Mouse (Mus musculus) C2C12 (cell line): Measurements from ENCODE around the gene Ung. TPM values are rescaled to one million over a fixed set of nuclear protein-coding genes. Genes with fewer than 3 reads are reported as not detected.

Source experiments
- H3K27me3 ChIP-seq: one replicate; pipeline ENCODE4 v1.6.1; 2011; ENCODE audit not compliant: control insufficient read depth, insufficient read depth, insufficient read length
- H3K36me3 ChIP-seq: one replicate; pipeline ENCODE4 v1.6.1; 2011; ENCODE audit not compliant: control insufficient read depth, insufficient read depth
- H3K4me3 ChIP-seq: one replicate; pipeline ENCODE4 v1.5.1; 2011; ENCODE audit warnings: mild to moderate bottlenecking, control low read depth; ENCODE audit not compliant: poor library complexity, insufficient read depth, severe bottlenecking
- H3K79me2 ChIP-seq: one replicate; pipeline ENCODE4 v1.6.1; 2011; ENCODE audit not compliant: control insufficient read depth, insufficient read depth
- H3K79me3 ChIP-seq: one replicate; pipeline ENCODE4 v1.6.1; 2011; ENCODE audit warnings: low read depth, control low read depth
- H3ac ChIP-seq: one replicate; pipeline ENCODE3; 2011; ENCODE audit warnings: low read depth; ENCODE audit not compliant: control insufficient read depth, insufficient read length
- CEBPB ChIP-seq: IDR thresholded peaks from one replicate; pipeline ENCODE4 v1.6.1; 2011; ENCODE audit warnings: low read depth, mild to moderate bottlenecking, control low read depth, moderate library complexity
- CTCF ChIP-seq: IDR thresholded peaks from one replicate; pipeline ENCODE4 v1.5.1; 2011; ENCODE audit not compliant: control insufficient read depth, insufficient read depth, insufficient read length
- FOSL1 ChIP-seq: IDR thresholded peaks from one replicate; pipeline ENCODE4 v1.8.0; 2011; ENCODE audit warnings: mild to moderate bottlenecking, low read length; ENCODE audit not compliant: poor library complexity, insufficient read depth, severe bottlenecking
- MAX ChIP-seq: IDR thresholded peaks from one replicate; pipeline ENCODE4 v1.6.1; 2011; ENCODE audit warnings: mild to moderate bottlenecking, control low read depth
- MYOD1 ChIP-seq: IDR thresholded peaks from one replicate; pipeline ENCODE4 v1.6.1; 2011; ENCODE audit warnings: low read depth; ENCODE audit not compliant: control insufficient read depth, insufficient read length
- MYOG ChIP-seq: IDR thresholded peaks from one replicate; pipeline ENCODE4 v1.6.1; 2011; ENCODE audit not compliant: control insufficient read depth, insufficient read length; ENCODE audit errors: extremely low read depth
- USF1 ChIP-seq: IDR thresholded peaks from one replicate; pipeline ENCODE4 v1.6.1; 2011; ENCODE audit warnings: low read depth, mild to moderate bottlenecking, control low read depth, moderate library complexity
- polyA plus RNA-seq: library from polyadenylated mRNA; unstranded; fragments of >200 nt; fragmentation: generic; extraction: Trizol; gene quantifications from one replicate; pipeline ENCODE4 v1.2.1, GENCODE M21; 2012; ENCODE audit warnings: missing spikeins

The Ung gene
- polyA plus RNA-seq, 1 experiment, result 13.7 TPM

DNA sequence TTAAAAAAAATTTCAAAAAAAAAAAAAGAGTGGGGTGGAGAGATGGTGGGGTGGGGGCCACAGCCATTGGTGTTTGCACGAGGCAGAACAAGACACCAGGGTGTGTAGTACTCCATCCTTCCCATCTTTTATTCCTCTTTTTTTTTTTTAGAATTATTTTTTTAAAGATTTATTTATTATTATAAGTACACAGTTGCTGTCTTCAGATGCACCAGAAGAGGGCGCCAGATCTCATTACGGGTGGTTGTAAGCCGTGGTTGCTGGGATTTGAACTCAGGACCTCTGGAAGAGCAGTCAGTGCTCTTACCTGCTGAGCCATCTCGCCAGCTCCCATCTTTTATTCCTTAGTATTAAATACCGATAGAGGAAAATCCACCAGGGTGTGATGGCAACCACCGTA lies 43.3 kb downstream of the Ung start:
- no peaks in the 10 kb centered on the region for H3K79me3 ChIP-seq
- H3K79me2 ChIP-seq, result no peaks in the 10 kb centered on the region
- no peaks in the 10 kb centered on the region for H3K27me3 ChIP-seq
- no peak overlapping the region for H3ac ChIP-seq
- no peak for TF ChIP-seq USF1
- TF ChIP-seq MAX, result no peak
- no peak for TF ChIP-seq FOSL1
- no peak for TF ChIP-seq MYOG
- no peaks in the 10 kb centered on the region for H3K36me3 ChIP-seq
- H3K4me3 ChIP-seq, result no peak overlapping the region

DNA sequence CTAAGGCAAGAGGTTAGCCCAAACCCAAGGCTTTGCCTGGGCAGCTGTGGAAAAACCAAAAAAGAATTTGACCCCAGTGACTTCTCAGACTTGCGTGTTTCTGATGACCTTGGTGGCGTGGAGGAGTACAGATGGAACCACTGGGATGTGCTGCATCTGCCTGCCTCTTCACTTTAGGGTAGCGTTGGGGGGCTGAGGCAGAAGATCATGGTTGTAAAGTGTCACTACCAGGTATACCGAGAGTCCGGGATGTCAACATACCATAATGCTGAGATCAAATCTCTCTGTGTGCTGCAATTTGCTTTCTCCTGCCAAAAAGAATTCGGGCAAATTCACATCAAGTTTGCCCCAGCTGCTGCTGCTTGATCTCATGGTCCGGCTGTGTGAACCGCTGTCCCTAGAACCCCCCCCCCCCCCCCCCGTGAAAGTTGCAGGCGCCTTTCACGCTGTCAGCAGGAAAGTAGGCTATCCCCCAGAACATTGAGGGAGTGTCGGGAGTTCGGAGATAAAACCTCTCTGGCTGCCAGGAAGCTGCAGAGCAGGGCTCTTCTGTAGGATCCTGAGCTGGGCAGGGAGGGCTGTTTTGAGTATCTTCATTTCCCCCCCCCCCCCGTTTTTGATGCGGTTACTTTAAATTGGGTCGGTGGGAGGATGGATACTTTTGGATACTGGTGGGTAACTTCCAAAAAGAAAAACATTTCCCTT lies 43.8 kb downstream of the Ung start:
- no peaks in the 10 kb centered on the region for H3K27me3 ChIP-seq
- no peaks in the 10 kb centered on the region for H3K79me2 ChIP-seq
- no peak overlapping the region for H3K4me3 ChIP-seq
- no peaks in the 10 kb centered on the region for H3K79me3 ChIP-seq
- TF ChIP-seq CTCF (no peak), CEBPB (no peak), MYOD1 (no peak), FOSL1 (no peak), USF1 (no peak), MAX (no peak), MYOG (no peak)
- no peaks in the 10 kb centered on the region for H3K36me3 ChIP-seq
- no peak overlapping the region for H3ac ChIP-seq

DNA sequence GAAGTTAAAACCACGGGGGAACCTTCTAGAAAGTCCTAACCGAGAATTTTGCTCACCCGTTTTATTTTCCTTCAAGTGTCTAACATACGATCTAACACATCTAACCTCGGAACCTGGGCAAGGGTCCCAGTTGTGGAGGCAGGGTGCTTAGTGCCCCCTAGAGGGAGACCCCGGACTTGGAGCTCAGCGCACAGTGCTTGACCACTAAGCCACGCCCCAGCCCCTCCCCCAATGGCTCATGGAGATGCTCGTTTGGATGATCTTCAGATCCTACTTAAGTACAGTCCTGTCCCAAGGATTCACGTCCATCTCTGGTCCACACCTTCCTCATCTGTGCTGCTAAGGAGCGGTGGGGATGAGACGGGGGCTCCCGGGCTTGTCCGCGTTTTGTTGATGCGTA lies 44.5 kb downstream of the Ung start:
- no peak overlapping the region for H3K4me3 ChIP-seq

DNA sequence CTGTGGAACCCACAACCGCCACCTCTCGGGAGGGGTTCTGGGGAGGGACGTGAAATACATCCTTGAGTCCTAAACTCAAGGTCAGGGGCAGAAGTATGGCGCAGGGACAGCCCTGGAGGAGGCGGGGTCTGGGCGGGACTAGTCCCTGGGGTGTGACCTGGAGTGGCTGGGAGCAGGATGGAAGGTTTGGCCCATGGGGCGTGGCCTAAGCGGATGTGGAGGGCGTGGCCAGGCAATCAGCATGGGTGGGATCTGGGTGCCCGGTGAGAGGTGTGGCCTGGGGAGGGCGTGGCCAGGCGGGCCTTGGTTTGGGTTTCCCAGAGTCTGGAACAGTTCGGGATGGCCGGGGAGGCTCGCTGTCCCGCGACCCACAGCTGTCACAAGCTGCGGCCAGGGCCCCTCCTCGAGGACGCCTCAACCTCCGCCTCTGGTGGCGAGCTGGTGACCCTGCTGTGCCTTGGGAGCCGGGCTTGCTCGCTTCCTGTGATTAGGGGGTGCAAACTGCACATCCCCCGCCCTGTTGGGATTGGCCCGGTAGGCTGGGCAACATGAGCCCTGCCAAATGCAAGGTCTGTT lies 45.5 kb downstream of the Ung start:
- Histone ChIP-seq H3ac (peak overlapping the region; percentile 62), H3K79me2 (no peaks in the 10 kb centered on the region), H3K79me3 (no peaks in the 10 kb centered on the region), H3K27me3 (peaks cover 3% of the 10 kb centered on the region), H3K36me3 (no peaks in the 10 kb centered on the region), H3K4me3 (peak overlapping the region; percentile 25)
- no peak for TF ChIP-seq USF1
- TF ChIP-seq MAX, result no peak
- TF ChIP-seq CTCF, result no peak
- TF ChIP-seq CEBPB, result no peak
- TF ChIP-seq FOSL1, result no peak
- TF ChIP-seq MYOG, result no peak
- no peak for TF ChIP-seq MYOD1

More for the DNA sequence above, 44.5 kb downstream of the Ung start:
- no peak for TF ChIP-seq USF1
- no peak for TF ChIP-seq MYOG
- no peak for TF ChIP-seq MYOD1
- TF ChIP-seq CTCF, result no peak
- TF ChIP-seq MAX, result no peak
- no peak for TF ChIP-seq CEBPB
- no peak for TF ChIP-seq FOSL1
- H3K27me3 ChIP-seq, result peaks cover 2% of the 10 kb centered on the region
- no peak overlapping the region for H3ac ChIP-seq
- no peaks in the 10 kb centered on the region for H3K36me3 ChIP-seq
- H3K79me2 ChIP-seq, result no peaks in the 10 kb centered on the region
- H3K79me3 ChIP-seq, result no peaks in the 10 kb centered on the region

DNA sequence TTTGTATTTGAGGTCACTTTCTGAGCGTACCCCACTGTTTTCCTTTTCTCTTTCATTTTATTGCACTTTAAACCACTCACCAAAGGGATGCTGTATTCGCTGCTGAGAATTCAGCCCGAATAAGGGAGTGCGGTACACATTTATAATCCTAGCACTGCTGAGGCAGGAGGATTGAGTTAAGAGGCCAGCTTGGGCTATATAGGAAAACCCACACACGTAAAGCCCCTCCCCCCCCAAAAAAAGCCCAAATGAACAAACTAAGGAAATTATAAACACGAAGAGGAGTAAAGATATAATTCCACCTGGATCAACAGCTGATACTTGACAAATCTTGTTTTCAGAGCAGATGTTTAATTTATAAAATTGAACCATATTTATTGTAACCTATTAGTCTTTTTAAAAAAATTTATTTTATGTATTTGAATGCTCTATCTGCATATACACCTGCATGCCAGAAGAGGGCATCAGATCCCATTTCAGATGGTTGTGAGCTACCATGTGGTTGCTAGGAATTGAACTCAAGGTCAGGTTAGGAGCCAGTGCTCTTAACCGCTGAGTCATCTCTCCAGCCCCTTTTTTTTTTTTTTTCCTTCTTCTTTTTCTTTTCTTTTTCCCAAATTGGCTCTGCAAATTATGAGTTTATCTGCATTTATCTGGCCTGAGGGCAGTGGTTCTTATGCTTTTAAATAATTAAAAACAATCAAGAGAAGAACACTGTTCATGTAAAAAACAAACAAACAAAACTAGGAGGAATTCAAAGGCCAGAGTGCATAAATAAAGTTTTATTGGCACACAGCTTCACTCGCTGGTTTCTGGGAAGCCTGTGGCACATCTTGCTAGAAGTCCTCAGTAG lies 46.6 kb downstream of the Ung start:
- no peaks in the 10 kb centered on the region for H3K79me3 ChIP-seq
- no peaks in the 10 kb centered on the region for H3K79me2 ChIP-seq
- H3K27me3 ChIP-seq, result peaks cover 3% of the 10 kb centered on the region
- TF ChIP-seq MAX, result no peak
- TF ChIP-seq MYOD1, result no peak
- no peak for TF ChIP-seq FOSL1
- no peak for TF ChIP-seq CTCF
- TF ChIP-seq MYOG, result no peak
- no peak for TF ChIP-seq USF1
- no peak for TF ChIP-seq CEBPB
- no peak overlapping the region for H3ac ChIP-seq
- H3K4me3 ChIP-seq, result no peak overlapping the region
- H3K36me3 ChIP-seq, result no peaks in the 10 kb centered on the region
